Mouse (Mus musculus): Measurements from ENCODE around the gene Plcb1.

- TF ChIP-seq CTCF (IDR thresholded peaks at IDR 0.05; ENCODE audit: low read depth, low read length) (no peak), POLR2A (IDR thresholded peaks at IDR 0.05; ENCODE audit: borderline replicate concordance, low read depth, low read length) (no peak)
These were observed 267.5 kb downstream of the Plcb1 start for GRCm38 (mm10) chr2:135053391-135053790.
